Mouse (Mus musculus): Measurements from ENCODE around the gene Gsdma3.
"Not testable (repeated sequence)": the region's sequence is repeated elsewhere in the genome, so short reads cannot be mapped to it uniquely, and the experiment has no call there.

DNA sequence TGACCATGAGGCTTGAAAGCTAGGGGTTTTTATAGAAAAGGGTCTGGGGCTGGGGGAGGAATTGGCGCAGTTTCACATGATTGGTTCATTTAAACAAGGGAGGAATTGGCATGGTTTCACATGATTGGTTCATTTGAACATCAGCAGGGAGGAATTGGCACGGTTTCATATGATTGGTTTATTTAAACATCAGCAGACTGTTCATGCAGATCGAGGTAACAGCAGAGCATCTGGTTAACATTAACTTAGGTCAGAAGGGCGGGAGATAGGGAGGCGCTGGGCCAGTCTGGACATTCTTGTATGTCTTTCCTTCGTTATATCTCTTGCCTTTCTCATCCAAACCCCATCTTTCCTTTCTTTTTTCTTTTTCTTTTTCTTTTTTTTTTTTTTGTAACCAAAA lies 2.2 kb upstream of the Gsdma3 start:
- TF ChIP-seq FLI1 (IDR thresholded peaks at IDR 0.05; ENCODE audit: low read length); GATA1 (IDR thresholded peaks at IDR 0.05; ENCODE audit: borderline replicate concordance, low read length): not testable (repeated sequence)

All from megakaryocyte, embryonic 14.5 days (primary cell).